Mouse (Mus musculus): ENCODE measurements around the gene Ap3b1. TPM values are rescaled to one million over a fixed set of nuclear protein-coding genes. Genes with fewer than 3 reads are reported as not detected.

Gene Ap3b1
- polyA plus RNA-seq, 1 experiment from 2014 or later, result 46.7 TPM

DNA sequence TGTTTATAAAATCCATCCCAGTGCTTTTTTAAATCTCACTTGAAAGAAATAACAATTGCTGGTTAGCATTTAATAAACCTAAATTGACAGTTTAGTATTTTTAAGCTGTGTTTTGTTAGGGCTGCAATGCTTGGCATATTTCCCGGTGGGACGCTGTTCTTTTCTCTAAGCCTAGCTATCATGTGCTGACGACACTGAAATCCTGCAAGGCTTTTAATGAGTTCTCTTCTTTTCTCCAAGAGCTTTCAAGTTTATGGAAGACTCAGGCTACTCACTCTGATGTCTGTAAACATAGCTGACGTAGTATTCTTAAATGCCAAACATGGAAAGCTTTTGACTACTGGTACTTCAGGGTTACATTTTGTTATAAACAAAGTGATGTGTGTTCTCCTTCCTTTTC lies 191.3 kb downstream of the Ap3b1 start:
- Histone ChIP-seq H3K9me3 (replicated peaks) (no peaks in the 10 kb centered on the region), H3K36me3 (peaks cover 16% of the 10 kb centered on the region; the same call in 1 of the 2 replicates), H3K27me3 (no peaks in the 10 kb centered on the region), H3K27ac (no peak overlapping the region), H3K4me1 (no peaks in the 10 kb centered on the region), H3K4me3 (replicated peaks) (no peak overlapping the region), H3K4me2 (no peak overlapping the region), H3K9ac (no peak overlapping the region)
- WGBS, result 62% methylated on average over 4 of the region's 4 CpGs
- ATAC-seq (replicated peaks; ENCODE audit: low FRiP score), result no peak

DNA sequence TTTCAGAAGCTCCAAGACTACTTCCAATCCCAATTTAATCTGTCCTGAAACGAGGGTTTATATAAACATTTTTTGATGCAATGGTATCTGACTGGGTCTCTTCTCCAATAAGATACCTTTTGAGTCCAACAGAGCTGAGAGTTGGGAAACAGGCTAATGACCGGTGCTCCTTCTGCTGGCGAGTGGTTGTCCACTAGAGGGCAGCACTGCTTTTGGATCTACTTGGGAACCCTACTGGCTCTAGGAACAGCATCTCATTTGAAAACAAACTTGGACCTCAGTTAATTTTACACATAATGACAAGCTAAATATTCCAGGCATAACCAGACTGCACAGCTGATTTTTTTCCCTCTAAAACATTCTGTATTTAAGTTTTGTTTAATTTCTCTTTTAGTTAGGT lies 201.3 kb downstream of the Ap3b1 start:
- Histone ChIP-seq H3K36me3 (0 out of 2 replicates have a peak, but pooled peaks cover 3% of the 10 kb centered on the region), H3K9me3 (replicated peaks) (no peaks in the 10 kb centered on the region), H3K27ac (no peak overlapping the region), H3K9ac (no peak overlapping the region), H3K4me2 (no peak overlapping the region), H3K27me3 (no peaks in the 10 kb centered on the region), H3K4me1 (peaks cover 10% of the 10 kb centered on the region), H3K4me3 (replicated peaks) (no peak overlapping the region)
- no peak for ATAC-seq (replicated peaks; ENCODE audit: low FRiP score)
- WGBS, result 3% methylated on average over 3 of the region's 3 CpGs

DNA sequence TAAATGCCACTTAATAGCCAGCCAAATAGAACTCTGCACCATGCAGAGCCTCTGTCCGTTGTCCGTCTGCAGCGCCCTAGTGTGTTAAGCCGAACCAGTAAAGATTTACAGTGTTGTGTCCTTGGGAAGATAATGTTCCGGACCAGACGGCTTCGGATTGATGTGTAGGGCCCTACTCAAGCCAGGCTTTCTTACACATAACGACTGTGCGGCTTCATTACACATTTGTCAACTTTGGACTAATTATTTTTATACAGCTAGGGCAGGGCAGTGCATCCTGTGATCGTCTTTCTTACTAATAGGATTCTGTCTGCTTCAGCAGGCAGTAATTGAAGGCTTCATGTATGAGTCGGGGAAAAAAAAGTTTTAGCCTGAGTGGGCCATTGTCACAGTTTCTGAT lies 202.1 kb downstream of the Ap3b1 start:
- Histone ChIP-seq H3K4me1 (peaks cover 10% of the 10 kb centered on the region), H3K9ac (no peak overlapping the region), H3K9me3 (replicated peaks) (no peaks in the 10 kb centered on the region), H3K36me3 (peaks cover 5% of the 10 kb centered on the region; the same call in 1 of the 2 replicates), H3K27me3 (no peaks in the 10 kb centered on the region), H3K27ac (no peak overlapping the region), H3K4me2 (no peak overlapping the region), H3K4me3 (replicated peaks) (no peak overlapping the region)
- 49% methylated on average over 11 of the region's 11 CpGs for WGBS
- no peak for ATAC-seq (replicated peaks; ENCODE audit: low FRiP score)

DNA sequence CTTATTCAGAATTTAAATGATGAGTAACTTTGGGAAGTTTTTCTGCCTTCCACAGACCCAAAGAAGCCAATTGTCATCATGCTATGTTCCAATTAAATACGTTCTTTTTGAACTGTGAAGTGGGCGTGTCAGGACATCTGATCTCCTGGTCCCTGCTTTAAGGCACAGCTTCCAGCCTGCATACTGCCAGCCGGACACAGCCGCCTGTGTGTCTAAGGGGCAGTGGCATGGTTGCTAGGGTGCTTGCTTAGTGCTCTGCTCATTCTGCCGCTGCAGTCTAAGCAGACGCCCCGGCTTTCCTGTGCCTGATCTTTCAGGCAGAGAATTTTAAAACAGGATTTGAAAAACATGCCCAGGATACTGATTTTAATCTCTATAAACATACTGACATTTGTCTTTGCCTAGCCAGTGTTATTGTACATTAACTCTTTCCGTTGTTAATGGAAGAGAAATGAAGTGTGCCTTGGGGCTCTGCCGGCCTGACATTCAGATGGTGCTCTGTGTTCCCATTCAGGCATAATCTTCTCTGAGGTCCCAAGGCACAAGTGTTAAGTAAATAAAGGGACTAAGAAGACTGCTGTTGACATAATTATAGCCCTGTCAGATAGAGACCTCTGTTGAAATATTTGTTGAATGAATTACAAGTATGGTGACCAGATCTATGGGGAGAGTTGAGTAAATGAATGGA lies 204.0 kb downstream of the Ap3b1 start:
- ATAC-seq (replicated peaks; ENCODE audit: low FRiP score), result peak; percentile 74; the same call in 1 of the 2 replicates
- Histone ChIP-seq H3K4me2 (no peak overlapping the region), H3K4me1 (peaks cover 10% of the 10 kb centered on the region), H3K36me3 (peaks cover 16% of the 10 kb centered on the region), H3K27me3 (no peaks in the 10 kb centered on the region), H3K4me3 (replicated peaks) (no peak overlapping the region), H3K27ac (no peak overlapping the region), H3K9ac (no peak overlapping the region), H3K9me3 (replicated peaks) (no peaks in the 10 kb centered on the region)
- 21% methylated on average over 9 of the region's 9 CpGs for WGBS

DNA sequence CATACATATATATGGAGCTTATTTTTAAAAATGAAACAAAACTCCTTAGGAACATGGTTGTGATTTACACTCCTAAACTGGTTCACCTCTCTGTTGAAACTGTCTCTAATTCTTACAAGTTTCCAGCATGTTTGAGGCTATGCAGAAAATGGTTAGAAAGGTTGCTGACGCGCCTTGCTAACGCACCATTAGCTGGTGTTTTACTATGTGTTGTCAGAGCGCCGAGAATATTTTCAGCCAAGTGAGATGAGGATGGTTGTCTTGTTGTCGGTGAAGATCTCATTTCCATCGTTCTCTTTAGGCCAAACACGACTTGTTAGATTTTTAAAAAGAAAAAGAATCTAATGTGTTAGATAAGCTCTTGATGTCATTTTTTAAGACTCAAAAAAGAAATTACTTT lies 205.1 kb downstream of the Ap3b1 start:
- WGBS, result 83% methylated on average over 8 of the region's 8 CpGs
- H3K4me1 ChIP-seq, result peaks cover 10% of the 10 kb centered on the region
- H3K4me2 ChIP-seq, result no peak overlapping the region
- no peak overlapping the region for H3K9ac ChIP-seq
- H3K36me3 ChIP-seq, result peaks cover 16% of the 10 kb centered on the region
- no peak overlapping the region for H3K27ac ChIP-seq
- no peak overlapping the region for H3K4me3 ChIP-seq (replicated peaks)
- ATAC-seq (replicated peaks; ENCODE audit: low FRiP score), result no peak
- H3K9me3 ChIP-seq (replicated peaks), result no peaks in the 10 kb centered on the region
- no peaks in the 10 kb centered on the region for H3K27me3 ChIP-seq

DNA sequence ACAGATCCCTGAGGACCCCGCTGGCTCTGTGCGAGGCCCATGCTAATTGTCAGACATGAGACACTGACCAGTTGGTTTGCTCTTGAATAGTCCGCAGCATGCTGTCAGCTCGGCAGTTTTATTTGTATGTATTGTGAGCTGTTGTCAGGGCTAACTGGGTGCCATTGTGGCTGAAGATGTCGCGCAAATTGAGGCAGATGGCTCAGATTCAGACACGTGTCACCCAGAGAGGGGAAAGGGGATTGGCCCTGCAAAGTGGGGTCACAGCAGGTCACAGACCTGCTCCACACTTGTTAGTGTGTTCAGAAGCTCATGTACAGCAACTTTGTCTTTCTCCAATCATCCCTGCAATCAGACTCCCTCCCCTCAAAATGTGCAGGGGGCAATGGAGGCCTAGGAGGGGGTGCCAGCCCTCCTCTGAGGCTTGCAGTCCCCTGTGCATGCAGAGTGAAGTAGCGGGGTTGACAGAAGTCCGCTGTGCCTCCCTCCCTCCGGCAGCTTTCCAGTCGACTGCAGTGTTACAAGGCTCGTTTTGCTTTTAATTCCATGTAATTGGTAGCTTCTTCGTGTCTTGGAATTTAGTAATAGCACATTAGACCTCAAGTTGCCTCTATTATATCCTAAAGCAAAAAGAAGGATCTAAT lies 205.7 kb downstream of the Ap3b1 start:
- Histone ChIP-seq H3K4me1 (peaks cover 10% of the 10 kb centered on the region), H3K27ac (no peak overlapping the region), H3K4me2 (no peak overlapping the region), H3K27me3 (no peaks in the 10 kb centered on the region), H3K36me3 (peaks cover 16% of the 10 kb centered on the region), H3K9me3 (replicated peaks) (no peaks in the 10 kb centered on the region), H3K4me3 (replicated peaks) (no peak overlapping the region), H3K9ac (no peak overlapping the region)
- WGBS, result 62% methylated on average over 13 of the region's 13 CpGs
- ATAC-seq (replicated peaks; ENCODE audit: low FRiP score), result no peak

DNA sequence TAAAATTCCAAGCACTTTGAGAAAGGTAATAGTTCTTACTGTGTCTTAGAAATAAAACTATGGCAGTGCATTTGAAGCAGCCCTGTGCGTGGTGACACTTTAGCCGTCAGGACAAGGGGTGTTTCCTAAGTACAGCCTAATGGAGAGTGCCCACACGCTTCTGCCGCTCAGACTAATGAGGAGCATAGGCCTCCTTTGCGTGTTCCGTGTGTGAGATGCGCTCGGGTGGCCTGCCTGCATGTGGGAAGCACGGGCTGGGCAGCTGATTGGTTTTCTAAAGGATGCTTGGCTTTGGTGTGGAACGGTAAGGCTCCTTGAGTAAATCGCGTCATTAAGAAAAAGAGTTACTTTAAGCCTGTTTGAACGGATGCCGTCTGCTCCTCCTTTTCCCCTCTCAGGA lies 206.4 kb downstream of the Ap3b1 start:
- Histone ChIP-seq H3K4me2 (no peak overlapping the region), H3K27me3 (no peaks in the 10 kb centered on the region), H3K27ac (no peak overlapping the region), H3K36me3 (peaks cover 16% of the 10 kb centered on the region), H3K9ac (no peak overlapping the region), H3K9me3 (replicated peaks) (no peaks in the 10 kb centered on the region), H3K4me1 (peaks cover 10% of the 10 kb centered on the region), H3K4me3 (replicated peaks) (no peak overlapping the region)
- no peak for ATAC-seq (replicated peaks; ENCODE audit: low FRiP score)
- 90% methylated on average over 14 of the region's 14 CpGs for WGBS

DNA sequence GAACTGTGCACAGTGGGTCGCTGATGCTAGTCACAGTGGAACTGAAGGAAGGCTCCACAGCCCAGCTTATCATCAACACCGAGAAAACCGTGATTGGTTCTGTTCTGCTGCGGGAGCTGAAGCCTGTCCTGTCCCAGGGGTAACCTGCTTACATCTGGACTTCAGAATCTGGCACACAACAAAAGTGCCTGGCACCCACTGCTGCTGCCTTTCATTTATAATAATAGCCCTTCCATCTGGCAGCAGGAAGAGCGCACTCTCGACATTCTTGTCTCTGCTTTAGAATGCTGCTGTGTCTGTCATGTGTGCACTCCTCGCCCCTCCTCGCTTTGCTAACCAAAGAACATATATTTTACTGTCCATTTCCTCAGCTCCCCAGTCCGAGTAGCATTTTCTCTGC lies 206.9 kb downstream of the Ap3b1 start:
- no peak for ATAC-seq (replicated peaks; ENCODE audit: low FRiP score)
- H3K27me3 ChIP-seq, result no peaks in the 10 kb centered on the region
- no peak overlapping the region for H3K9ac ChIP-seq
- peaks cover 16% of the 10 kb centered on the region for H3K36me3 ChIP-seq
- no peak overlapping the region for H3K27ac ChIP-seq
- H3K4me3 ChIP-seq (replicated peaks), result no peak overlapping the region
- H3K4me1 ChIP-seq, result peaks cover 10% of the 10 kb centered on the region
- no peaks in the 10 kb centered on the region for H3K9me3 ChIP-seq (replicated peaks)
- WGBS, result 69% methylated on average over 9 of the region's 9 CpGs
- no peak overlapping the region for H3K4me2 ChIP-seq

DNA sequence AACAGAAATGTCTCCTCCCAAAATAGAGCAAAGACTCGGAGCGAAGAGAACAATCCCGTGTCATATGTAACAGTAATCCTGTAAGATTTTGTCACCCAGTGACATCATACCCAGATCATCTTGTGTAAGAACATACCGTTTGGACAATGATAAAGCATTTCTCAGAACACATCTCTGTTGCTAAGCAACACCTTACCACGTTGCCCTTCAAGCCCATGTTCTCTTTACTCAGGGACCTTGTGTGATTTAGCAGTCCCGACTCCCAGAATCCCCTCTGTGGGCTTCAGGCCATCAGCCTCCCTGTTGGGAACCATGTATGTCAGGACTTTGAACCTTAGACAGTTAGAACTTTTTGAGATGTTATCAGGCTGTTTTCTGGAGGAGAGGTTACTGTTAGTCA lies 209.0 kb downstream of the Ap3b1 start:
- WGBS, result 80% methylated on average over 6 of the region's 6 CpGs
- Histone ChIP-seq H3K9me3 (replicated peaks) (no peaks in the 10 kb centered on the region), H3K9ac (no peak overlapping the region), H3K4me2 (no peak overlapping the region), H3K36me3 (peaks cover 16% of the 10 kb centered on the region), H3K27me3 (no peaks in the 10 kb centered on the region), H3K4me1 (peaks cover 7% of the 10 kb centered on the region), H3K4me3 (replicated peaks) (no peak overlapping the region), H3K27ac (no peak overlapping the region)
- no peak for ATAC-seq (replicated peaks; ENCODE audit: low FRiP score)

DNA sequence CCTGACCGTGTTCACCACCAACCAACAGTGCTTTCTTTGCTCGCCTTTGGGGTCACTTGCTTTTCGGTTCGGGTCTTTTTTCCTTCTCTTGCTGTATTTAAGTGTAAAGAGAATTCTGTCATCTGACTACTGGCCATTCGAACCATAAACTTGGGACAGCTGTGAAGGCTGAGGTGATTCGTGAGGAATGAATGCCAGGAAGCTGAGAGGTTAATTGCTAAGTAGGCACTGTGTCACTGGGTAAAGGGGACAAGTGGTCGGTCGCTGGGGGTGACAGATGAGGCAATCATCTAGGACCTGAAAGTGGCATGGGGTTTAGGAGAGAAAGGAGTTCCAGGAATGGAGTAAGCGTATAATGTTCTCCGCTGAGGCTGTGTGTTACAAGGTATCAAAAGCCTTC lies 212.2 kb downstream of the Ap3b1 start:
- Histone ChIP-seq H3K27ac (no peak overlapping the region), H3K4me2 (no peak overlapping the region), H3K27me3 (peaks cover 15% of the 10 kb centered on the region), H3K4me3 (replicated peaks) (no peak overlapping the region), H3K9ac (no peak overlapping the region), H3K36me3 (peaks cover 14% of the 10 kb centered on the region), H3K4me1 (peaks cover 15% of the 10 kb centered on the region), H3K9me3 (replicated peaks) (no peaks in the 10 kb centered on the region)
- no peak for ATAC-seq (replicated peaks; ENCODE audit: low FRiP score)
- 65% methylated on average over 10 of the region's 10 CpGs for WGBS

DNA sequence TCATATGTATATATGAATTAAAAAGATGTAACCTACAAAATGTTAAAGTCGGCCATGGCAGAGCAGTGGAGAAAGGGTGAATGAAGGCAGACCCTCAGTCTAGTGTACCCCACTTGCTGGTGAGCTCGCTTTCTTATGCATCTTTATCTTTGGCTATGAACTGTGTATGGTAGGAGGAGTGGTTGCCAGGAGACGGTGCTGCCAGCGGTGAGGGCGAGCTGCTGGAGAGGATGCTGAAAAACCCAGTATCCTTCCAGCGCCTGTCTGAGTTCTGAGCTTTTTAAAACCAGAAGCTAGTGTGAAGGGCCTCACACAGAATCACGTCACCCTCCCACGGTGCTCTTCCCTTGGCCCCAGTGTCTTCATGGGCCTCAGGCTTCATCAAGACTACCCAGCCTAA lies 214.6 kb downstream of the Ap3b1 start:
- H3K9ac ChIP-seq, result no peak overlapping the region
- H3K4me2 ChIP-seq, result no peak overlapping the region
- no peak for ATAC-seq (replicated peaks; ENCODE audit: low FRiP score)
- peaks cover 31% of the 10 kb centered on the region for H3K4me1 ChIP-seq
- peaks cover 2% of the 10 kb centered on the region; the same call in 1 of the 2 replicates for H3K36me3 ChIP-seq
- H3K9me3 ChIP-seq (replicated peaks), result no peaks in the 10 kb centered on the region
- H3K27me3 ChIP-seq, result peaks cover 27% of the 10 kb centered on the region
- no peak overlapping the region for H3K4me3 ChIP-seq (replicated peaks)
- 66% methylated on average over 8 of the region's 8 CpGs for WGBS
- no peak overlapping the region for H3K27ac ChIP-seq

DNA sequence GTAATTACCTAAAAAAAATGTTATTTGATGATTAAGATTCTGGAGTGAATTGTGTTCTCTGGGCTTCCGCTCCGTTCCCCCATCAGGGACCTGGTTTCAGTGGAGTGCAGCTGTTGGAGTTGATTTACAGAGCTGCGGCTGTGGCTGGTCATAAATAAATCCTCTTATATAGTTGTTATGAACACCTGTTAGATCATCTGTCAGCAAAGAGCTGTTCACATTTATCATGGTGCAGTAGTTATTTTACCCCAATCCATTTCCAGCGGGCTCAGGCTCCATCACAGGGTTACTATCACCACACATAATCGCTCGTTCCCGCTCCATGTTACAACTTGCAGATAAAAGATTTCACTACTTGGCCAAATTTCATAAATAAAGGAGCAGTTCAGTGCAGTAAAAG lies 215.1 kb downstream of the Ap3b1 start:
- Histone ChIP-seq H3K9ac (no peak overlapping the region), H3K36me3 (no peaks in the 10 kb centered on the region), H3K4me3 (replicated peaks) (no peak overlapping the region), H3K27me3 (peaks cover 27% of the 10 kb centered on the region), H3K27ac (no peak overlapping the region), H3K4me1 (peaks cover 31% of the 10 kb centered on the region), H3K4me2 (no peak overlapping the region), H3K9me3 (replicated peaks) (no peaks in the 10 kb centered on the region)
- no peak for ATAC-seq (replicated peaks; ENCODE audit: low FRiP score)
- 39% methylated on average over 7 of the region's 7 CpGs for WGBS
